In genomic region chr4:134851236-134851635, GRCm38 (mm10) we compare ENCODE assay signal across 9 mouse cellular contexts. TPM values are rescaled to one million over a fixed set of nuclear protein-coding genes. Genes with fewer than 3 reads are reported as not detected.
DNase-seq lines count a peak whose midpoint lies in the region; ATAC-seq and TF ChIP-seq lines count a peak whose summit lies in the region.
"Had no signal": no experiment of that assay in that cellular context is flagged by ENCODE, and none has a peak within 500 bp of the region (broad histone marks: within the 10 kb centered on the region; RNA-seq: fewer than 3 reads in every experiment).

No protein-coding gene starts in this region.

- no peak for TF ChIP-seq CTCF in G1E (IDR thresholded peaks at IDR 0.05; ENCODE audit: low read depth, low read length)

- ATAC-seq in G1E (ENCODE audit: extremely low read depth, insufficient number of reproducible peaks, low FRiP score, poor library complexity, severe bottlenecking): no peak
- ATAC-seq in hindbrain, embryonic 11.5 days (ENCODE audit: low FRiP score): no peak

- no peaks in the 10 kb centered on the region for H3K9me3 ChIP-seq in G1E (replicated peaks)
- no peaks in the 10 kb centered on the region for H3K9me3 ChIP-seq in hindbrain, embryonic 11.5 days (ENCODE audit: control insufficient read depth, low read length)
- H3K9me3 ChIP-seq in midbrain, embryonic 10.5 days (replicated peaks): no peaks in the 10 kb centered on the region

- H3K27me3 ChIP-seq in G1E (ENCODE audit: insufficient read depth, low read length): no peaks in the 10 kb centered on the region
- H3K27me3 ChIP-seq in hindbrain, embryonic 11.5 days (ENCODE audit: control insufficient read depth, insufficient read depth, low read length): 0 out of 2 replicates have a peak, but pooled peaks cover 5% of the 10 kb centered on the region
- peaks cover 20% of the 10 kb centered on the region for H3K27me3 ChIP-seq in midbrain, embryonic 10.5 days (ENCODE audit: low read depth, poor library complexity, severe bottlenecking)

- WGBS in hindbrain, embryonic 11.5 days: 53% methylated on average over 2 of the region's 2 CpGs
- 67% methylated on average over 2 of the region's 2 CpGs for WGBS in midbrain, embryonic 10.5 days

- peak; percentile 1 for DNase-seq in heart, adult 11 months
- DNase-seq in heart, postnatal 36 days: no peak
- DNase-seq in G1E (ENCODE audit: low spot score): no peak
- no peak for DNase-seq in hindbrain, embryonic 11.5 days (ENCODE audit: low spot score)
- DNase-seq in midbrain, embryonic 10.5 days (ENCODE audit: low spot score): no peak
- no peak for DNase-seq in ovary, postnatal 36 days (ENCODE audit: low spot score)
- no peak for DNase-seq in embryo, embryonic 10.5 days (ENCODE audit: low spot score)
- DNase-seq in spleen, postnatal 4 days (ENCODE audit: low spot score in 2 of 2): no peak
- DNase-seq: kidney, adult 11 months had no signal

- H3K36me3 ChIP-seq in G1E (replicated peaks): peaks cover 27% of the 10 kb centered on the region
- H3K36me3 ChIP-seq in hindbrain, embryonic 11.5 days (ENCODE audit: control insufficient read depth, insufficient read depth, low read length): no peaks in the 10 kb centered on the region
- H3K36me3 ChIP-seq in midbrain, embryonic 10.5 days: no peaks in the 10 kb centered on the region

- peaks cover 58% of the 10 kb centered on the region for H3K4me1 ChIP-seq in G1E (ENCODE audit: insufficient read depth, low read depth, low read length)
- no peaks in the 10 kb centered on the region for H3K4me1 ChIP-seq in hindbrain, embryonic 11.5 days (replicated peaks; ENCODE audit: control insufficient read depth, insufficient read depth, low read length)
- H3K4me1 ChIP-seq in midbrain, embryonic 10.5 days: peaks cover 25% of the 10 kb centered on the region

- intact Hi-C loops in heart, postnatal 36 days (cut with DNase I): no loop called here

- H3K9ac ChIP-seq in hindbrain, embryonic 11.5 days (ENCODE audit: low read depth, low read length): no peak overlapping the region

- H3K4me3 ChIP-seq in G1E (ENCODE audit: low read depth, low read length): peak overlapping the region; percentile 92; the same call in 1 of the 2 replicates
- H3K4me3 ChIP-seq in hindbrain, embryonic 11.5 days (ENCODE audit: low read depth, low read length): peak overlapping the region; percentile 98; the same call in 1 of the 2 replicates
- H3K4me3 ChIP-seq in midbrain, embryonic 10.5 days: peak overlapping the region; percentile 89

- peak overlapping the region; percentile 72 for H3K4me2 ChIP-seq in hindbrain, embryonic 11.5 days (replicated peaks; ENCODE audit: low read depth, low read length)

- no peak overlapping the region for H3K27ac ChIP-seq in hindbrain, embryonic 11.5 days (ENCODE audit: low read depth, low read length)
- no peak overlapping the region for H3K27ac ChIP-seq in midbrain, embryonic 10.5 days (replicated peaks)

RNA-seq across cellular contexts. Expression of gene Maco1, which starts 1.9 kb away (rescaled TPM):
- 10 to 100 TPM; 23.9 to 24.7 TPM for total RNA-seq in heart, postnatal 36 days (2021)
- total RNA-seq in G1E (2014; fragmentation: Nextera tagmentation) (71.8 and 74.9 TPM in 2 replicates), G1E (2017) (44.8 and 49.3 TPM in 2 replicates)
- polyA plus RNA-seq in G1E (2012): 11.3 and 11.4 TPM in 2 replicates
- polyA plus RNA-seq in hindbrain, embryonic 11.5 days (2014; fragmentation: Nextera tagmentation; extraction: Ambion mirVana): 59.0 and 73.1 TPM in 2 replicates
- polyA plus RNA-seq in midbrain, embryonic 10.5 days (2016; fragmentation: Nextera tagmentation; extraction: Ambion mirVana): 36.8 and 41.3 TPM in 2 replicates

RNA-seq across cellular contexts. Expression of gene Rhd, which starts 13.1 kb away (rescaled TPM):
- total RNA-seq in heart, postnatal 36 days (2021): 1 to 10 TPM; 2.8 to 3.0 TPM
- 3.2 and 69.7 TPM in 2 replicates for total RNA-seq in G1E (2014; fragmentation: Nextera tagmentation)
- total RNA-seq in G1E (2017): 9.8 and 12.4 TPM in 2 replicates
- polyA plus RNA-seq in G1E (2012): 2.9 and 3.3 TPM in 2 replicates
- polyA plus RNA-seq in hindbrain, embryonic 11.5 days (2014; fragmentation: Nextera tagmentation; extraction: Ambion mirVana): 15.1 and 19.4 TPM in 2 replicates
- polyA plus RNA-seq in midbrain, embryonic 10.5 days (2016; fragmentation: Nextera tagmentation; extraction: Ambion mirVana): 9.6 and 12.9 TPM in 2 replicates
